Mouse (Mus musculus) CH12.LX (cell line): ENCODE results near the gene Ankrd17. TPM values are rescaled to one million over a fixed set of nuclear protein-coding genes. Genes with fewer than 3 reads are reported as not detected.

Experiments
- DNase-seq: peaks from one replicate; pipeline ENCODE4 v3.0.0-alpha.2; 2013; ENCODE audit errors: extremely low read depth
- H3K27ac ChIP-seq: 2 replicates; pipeline ENCODE4 v1.5.1; 2012; ENCODE audit warnings: low read depth, mild to moderate bottlenecking, control low read depth, moderate library complexity; ENCODE audit not compliant: insufficient read depth
- H3K27me3 ChIP-seq: replicated peaks from 2 replicates; pipeline ENCODE3; 2012; ENCODE audit warnings: inconsistent platforms
- H3K36me3 ChIP-seq, 2 experiments: replicated peaks in 1 of 2; 2 replicates each; pipeline versions ENCODE3 to v1.6.1; 2012; ENCODE audit warnings: inconsistent platforms in 1 of 2, low read length in 1 of 2, mild to moderate bottlenecking in 1 of 2, mixed read lengths in 1 of 2, moderate library complexity in 1 of 2; ENCODE audit not compliant: control insufficient read depth in 1 of 2, insufficient read depth in 1 of 2
- H3K4me1 ChIP-seq, 2 experiments: 2 replicates each; pipeline ENCODE4 v1.6.1; 2012; ENCODE audit warnings: inconsistent platforms in 1 of 2, moderate library complexity in 1 of 2; ENCODE audit not compliant: insufficient read depth in 2 of 2, control insufficient read depth in 1 of 2
- H3K4me2 ChIP-seq: 2 replicates; pipeline ENCODE4 v1.6.1; 2012; ENCODE audit warnings: low read depth, mild to moderate bottlenecking, control low read depth; ENCODE audit not compliant: poor library complexity, insufficient read depth, severe bottlenecking
- H3K4me3 ChIP-seq, 3 experiments: fragments of 150-350 bp in 1 of 3; sonication (generic) in 1 of 3; replicated peaks in 1 of 3; 2 replicates each; pipeline versions ENCODE3 to v1.5.1; 2011 to 2012; ENCODE audit warnings: low read depth in 2 of 3, low read length in 2 of 3, mild to moderate bottlenecking in 2 of 3, moderate library complexity in 2 of 3, control low read depth in 1 of 3, improper control_type of control experiment in 1 of 3, inconsistent platforms in 1 of 3, mixed read lengths in 1 of 3; ENCODE audit not compliant: poor library complexity in 1 of 3
- H3K79me2 ChIP-seq: replicated peaks from 2 replicates; pipeline ENCODE4 v1.6.1; 2012; ENCODE audit warnings: mild to moderate bottlenecking, moderate library complexity; ENCODE audit not compliant: control insufficient read depth, poor library complexity, insufficient read depth, severe bottlenecking; ENCODE audit errors: extremely low read depth
- H3K9ac ChIP-seq: 2 replicates; pipeline ENCODE4 v1.6.1; 2012; ENCODE audit warnings: low read depth, mild to moderate bottlenecking, control low read depth, moderate library complexity; ENCODE audit not compliant: insufficient read depth
- H3K9me3 ChIP-seq: replicated peaks from 2 replicates; pipeline ENCODE3; 2012; ENCODE audit warnings: low read length, inconsistent platforms, mixed read lengths
- E2F4 ChIP-seq: IDR thresholded peaks from 2 replicates; pipeline ENCODE4 v1.6.1; 2011; ENCODE audit warnings: low read depth, low read length, improper control_type of control experiment; ENCODE audit not compliant: insufficient replicate concordance
- ELF1 ChIP-seq: IDR thresholded peaks from 2 replicates; pipeline ENCODE4 v1.6.1; 2014; ENCODE audit warnings: low read depth, mild to moderate bottlenecking, inconsistent platforms, low read length, improper control_type of control experiment
- EP300 ChIP-seq: IDR thresholded peaks from 2 replicates; pipeline ENCODE4 v1.6.1; 2011; ENCODE audit warnings: low read length, improper control_type of control experiment
- HCFC1 ChIP-seq: IDR thresholded peaks from 2 replicates; pipeline ENCODE4 v1.6.1; 2012; ENCODE audit warnings: low read depth, mild to moderate bottlenecking, inconsistent platforms, low read length, improper control_type of control experiment
- IRF4 ChIP-seq: IDR thresholded peaks from 2 replicates; pipeline ENCODE4 v1.6.1; 2014; ENCODE audit warnings: low read depth, mild to moderate bottlenecking, inconsistent platforms, low read length, improper control_type of control experiment
- JUN ChIP-seq: IDR thresholded peaks from 2 replicates; pipeline ENCODE4 v1.6.1; 2011; ENCODE audit warnings: low read depth, mild to moderate bottlenecking, low read length, improper control_type of control experiment, moderate library complexity; ENCODE audit not compliant: insufficient read depth
- KAT2A ChIP-seq: IDR thresholded peaks from 2 replicates; pipeline ENCODE4 v1.6.1; 2012; ENCODE audit warnings: low read length, improper control_type of control experiment, inconsistent platforms; ENCODE audit not compliant: insufficient replicate concordance
- MAX ChIP-seq: IDR thresholded peaks from 2 replicates; pipeline ENCODE4 v1.6.1; 2011; ENCODE audit warnings: low read length, improper control_type of control experiment
- MYC ChIP-seq: IDR thresholded peaks from 2 replicates; pipeline ENCODE4 v1.6.1; 2011; ENCODE audit warnings: low read depth, mild to moderate bottlenecking, improper control_type of control experiment, low read length
- NELFE ChIP-seq: IDR thresholded peaks from 2 replicates; pipeline ENCODE4 v1.6.1; 2011; ENCODE audit warnings: low read depth, low read length, improper control_type of control experiment
- NRF1 ChIP-seq: IDR thresholded peaks from 2 replicates; pipeline ENCODE4 v1.6.1; 2014; ENCODE audit warnings: low read depth, mild to moderate bottlenecking, inconsistent platforms, low read length, improper control_type of control experiment, moderate library complexity
- RAD21 ChIP-seq: IDR thresholded peaks from 2 replicates; pipeline ENCODE4 v1.6.1; 2011; ENCODE audit warnings: low read depth, mild to moderate bottlenecking, low read length, improper control_type of control experiment, moderate library complexity
- RCOR1 ChIP-seq: conservative IDR thresholded peaks from 2 replicates; pipeline ENCODE4 v1.6.1; 2012; ENCODE audit warnings: low read depth, mild to moderate bottlenecking, inconsistent platforms, low read length, improper control_type of control experiment
- SIN3A ChIP-seq: IDR thresholded peaks from 2 replicates; pipeline ENCODE4 v1.6.1; 2012; ENCODE audit warnings: low read length, improper control_type of control experiment, inconsistent platforms
- SMC3 ChIP-seq: IDR thresholded peaks from 2 replicates; pipeline ENCODE4 v1.6.1; 2011; ENCODE audit warnings: low read depth, low read length, improper control_type of control experiment
- USF1 ChIP-seq: IDR thresholded peaks from 2 replicates; pipeline ENCODE4 v1.6.1; 2014; ENCODE audit warnings: low read depth, mild to moderate bottlenecking, inconsistent platforms, low read length, improper control_type of control experiment
- USF2 ChIP-seq: conservative IDR thresholded peaks from 2 replicates; pipeline ENCODE4 v1.6.1; 2011; ENCODE audit warnings: low read depth, low read length, improper control_type of control experiment
- ZC3H11A ChIP-seq: IDR thresholded peaks from 2 replicates; pipeline ENCODE4 v1.6.1; 2012; ENCODE audit warnings: low read depth, mild to moderate bottlenecking, inconsistent platforms, low read length, improper control_type of control experiment
- ZMIZ1 ChIP-seq: IDR thresholded peaks from 2 replicates; pipeline ENCODE4 v1.6.1; 2012; ENCODE audit warnings: low read depth, mild to moderate bottlenecking, inconsistent platforms, low read length, improper control_type of control experiment
- ZNF384 ChIP-seq: IDR thresholded peaks from 2 replicates; pipeline ENCODE4 v1.6.1; 2012; ENCODE audit warnings: low read depth, low read length, improper control_type of control experiment, inconsistent platforms
- dilution Hi-C: fragments of 300-500 bp; cut with MboI; formaldehyde crosslinking; loops from 2 replicates; pipeline ENCODE4 v1.14.3; 2020; ENCODE audit warnings: low sequenced_read_pairs; ENCODE audit not compliant: extremely low pct_unique_long_range_greater_than_20kb, extremely low pct_ligation_motif_present
- in situ Hi-C: fragments of 300-500 bp; cut with MboI; formaldehyde crosslinking; loops from 3 replicates; pipeline ENCODE4 v1.14.3; 2019; ENCODE audit warnings: low sequenced_read_pairs, low pct_ligation_motif_present, low pct_unique_long_range_greater_than_20kb, mixed read lengths
- polyA plus RNA-seq: library from polyadenylated mRNA; unstranded; fragments of >175 nt; gene quantifications from 2 replicates; pipeline ENCODE4 v1.2.1, GENCODE M21; 2012; ENCODE audit warnings: low read depth; ENCODE audit not compliant: insufficient read length
- total RNA-seq, 2 experiments: library from RNA; depleted of rRNA; stranded (reverse); fragments of 300-350 nt in 1 of 2; fragments of >200 nt in 1 of 2; gene quantifications; 2 replicates each; pipeline ENCODE4 v1.2.3; 2012 to 2014

Gene Ankrd17
- total and polyA plus RNA-seq, 3 experiments, result 31.7 to 71.5 (median 36.3) TPM

- no peaks in the 10 kb centered on the region for H3K27me3 ChIP-seq
- in situ Hi-C loops (no loop called here), dilution Hi-C loops (no loop called here)
- H3K4me1 ChIP-seq, result no peaks in the 10 kb centered on the region
- no peak overlapping the region for H3K4me3 ChIP-seq
- no peak overlapping the region for H3K9ac ChIP-seq
- no peak overlapping the region for H3K4me2 ChIP-seq
- peaks cover 42% of the 10 kb centered on the region for H3K79me2 ChIP-seq
- no peak overlapping the region for H3K27ac ChIP-seq
- TF ChIP-seq USF1, result no peak
- TF ChIP-seq USF2, result no peak
- no peak for TF ChIP-seq ZMIZ1
- no peak for TF ChIP-seq IRF4
- no peak for TF ChIP-seq SIN3A
- TF ChIP-seq KAT2A, result no peak
- TF ChIP-seq NRF1, result no peak
- TF ChIP-seq MAX, result no peak
- no peak for TF ChIP-seq ZNF384
- TF ChIP-seq SMC3, result no peak
- TF ChIP-seq RCOR1, result no peak
- TF ChIP-seq MYC, result no peak
- TF ChIP-seq RAD21, result no peak
- TF ChIP-seq ELF1, result no peak
- TF ChIP-seq E2F4, result no peak
- TF ChIP-seq HCFC1, result no peak
- TF ChIP-seq JUN, result no peak
- no peak for TF ChIP-seq NELFE
- no peak for TF ChIP-seq ZC3H11A
- no peak for DNase-seq
- H3K9me3 ChIP-seq, result no peaks in the 10 kb centered on the region
- H3K36me3 ChIP-seq, result peaks cover 2 to 29% of the 10 kb centered on the region in 2 experiments
Measured at GRCm38 (mm10) chr5:90346877-90347276, 19.5 kb downstream of the Ankrd17 start.

GRCm38 (mm10) chr5:90340847-90341246, 25.5 kb downstream of the Ankrd17 start:
- Histone ChIP-seq H3K4me2 (no peak overlapping the region), H3K9me3 (no peaks in the 10 kb centered on the region), H3K27ac (no peak overlapping the region), H3K9ac (no peak overlapping the region), H3K4me1 (peaks cover 0 to 23% of the 10 kb centered on the region in 2 experiments; a peak in 2 of 4 replicates), H3K79me2 (peaks cover 25% of the 10 kb centered on the region), H3K27me3 (no peaks in the 10 kb centered on the region), H3K4me3 (no peak overlapping the region), H3K36me3 (peaks cover 0 to 20% of the 10 kb centered on the region in 2 experiments)
- in situ Hi-C loops (no loop called here), dilution Hi-C loops (no loop called here)
- no peak for DNase-seq
- TF ChIP-seq EP300, result no peak
